Mouse (Mus musculus) erythroblast, embryonic 14.5 days (primary cell): ENCODE data around the gene Med8.

Experiments used
- GATA1 ChIP-seq: IDR thresholded peaks from 2 replicates; pipeline ENCODE4 v1.6.1; 2012; ENCODE audit warnings: low read length, inconsistent platforms, mixed read lengths
- TAL1 ChIP-seq: IDR thresholded peaks from 3 replicates; pipeline ENCODE4 v1.6.1; 2012; ENCODE audit warnings: low read length, inconsistent platforms, mixed read lengths

- TF ChIP-seq GATA1, result no peak
- no peak for TF ChIP-seq TAL1
Measured at GRCm38 (mm10) chr4:118395289-118395688, 13.8 kb upstream of the Med8 start.
